Mouse (Mus musculus) thymus, adult 2 months (tissue): ENCODE results near the gene Fthl17a. TPM values are rescaled to one million over a fixed set of nuclear protein-coding genes. Genes with fewer than 3 reads are reported as not detected.

Experiments used
- DNase-seq: peaks from one replicate; pipeline ENCODE4 v3.0.0; 2021
- H3K27ac ChIP-seq: fragments of 200-500 bp; 2 replicates; pipeline ENCODE4 v1.5.1; 2012; ENCODE audit warnings: low read length, control low read depth; ENCODE audit not compliant: control insufficient read depth, insufficient read depth
- H3K27me3 ChIP-seq: fragments of 200-500 bp; 2 replicates; pipeline ENCODE4 v1.6.1; 2012; ENCODE audit warnings: mild to moderate bottlenecking, low read length, moderate library complexity, mixed read lengths; ENCODE audit not compliant: control insufficient read depth, insufficient read depth
- H3K36me3 ChIP-seq: fragments of 200-500 bp; 2 replicates; pipeline ENCODE4 v1.6.1; 2012; ENCODE audit warnings: mild to moderate bottlenecking, low read length, moderate library complexity; ENCODE audit not compliant: control insufficient read depth, insufficient read depth
- H3K4me1 ChIP-seq: fragments of 200-500 bp; replicated peaks from 2 replicates; pipeline ENCODE4 v1.6.1; 2012; ENCODE audit warnings: low read length; ENCODE audit not compliant: control insufficient read depth, insufficient read depth
- H3K4me3 ChIP-seq: fragments of 200-500 bp; 2 replicates; pipeline ENCODE4 v1.5.1; 2012; ENCODE audit warnings: mild to moderate bottlenecking, low read length, control low read depth, moderate library complexity; ENCODE audit not compliant: control insufficient read depth, insufficient read depth
- CTCF ChIP-seq: fragments of 200-500 bp; IDR thresholded peaks from 2 replicates; pipeline ENCODE4 v1.5.1; 2012; ENCODE audit warnings: mild to moderate bottlenecking, control low read depth, low read length, moderate library complexity, borderline replicate concordance; ENCODE audit not compliant: control insufficient read depth, poor library complexity, insufficient read depth; ENCODE audit errors: extremely low read depth
- POLR2A ChIP-seq: fragments of 200-500 bp; IDR thresholded peaks from 2 replicates; pipeline ENCODE4 v1.6.1; 2012; ENCODE audit warnings: mild to moderate bottlenecking, low read length, control low read depth, moderate library complexity; ENCODE audit not compliant: control insufficient read depth, poor library complexity, insufficient read depth; ENCODE audit errors: extremely low read depth
- WGBS: fragments of 180-500 bp; shearing (Covaris S2); methylation state at CpG from one replicate; pipeline ENCODE4 v1.1.7; 2018; 5-methylcytosine and 5-hydroxymethylcytosine counted together
- polyA plus RNA-seq: library from polyadenylated mRNA; depleted of rRNA; stranded (reverse); fragments of >200 nt; gene quantifications from 2 replicates; pipeline ENCODE4 v1.2.3, GENCODE M21; 2012

Fthl17a gene
- polyA plus RNA-seq, 1 experiment: not detected

- WGBS: 14% methylated on average over 3 of the region's 3 CpGs
- Histone ChIP-seq H3K4me3 (no peak overlapping the region), H3K27me3 (no peaks in the 10 kb centered on the region), H3K36me3 (no peaks in the 10 kb centered on the region), H3K4me1 (peaks cover 15% of the 10 kb centered on the region), H3K27ac (peak overlapping the region; percentile 75; the same call in 1 of the 2 replicates)
- TF ChIP-seq CTCF (no peak), POLR2A (no peak)
- peak; percentile 35 for DNase-seq
Measured at GRCm38 (mm10) chrX:85294001-85294400, 44.5 kb downstream of the Fthl17a start.

- Histone ChIP-seq H3K27me3 (no peaks in the 10 kb centered on the region), H3K36me3 (no peaks in the 10 kb centered on the region), H3K4me3 (no peak overlapping the region), H3K27ac (no peak overlapping the region), H3K4me1 (no peaks in the 10 kb centered on the region)
- TF ChIP-seq CTCF (no peak), POLR2A (no peak)
- no peak for DNase-seq
- 72% methylated on average over 4 of the region's 4 CpGs for WGBS
Measured at GRCm38 (mm10) chrX:85304674-85305073, 55.2 kb downstream of the Fthl17a start.

- no peak overlapping the region for H3K4me3 ChIP-seq
- DNase-seq: no peak
- H3K27me3 ChIP-seq: no peaks in the 10 kb centered on the region
- TF ChIP-seq POLR2A (no peak), CTCF (no peak)
- H3K36me3 ChIP-seq: no peaks in the 10 kb centered on the region
- H3K4me1 ChIP-seq: no peaks in the 10 kb centered on the region
- 84% methylated on average over 4 of the region's 4 CpGs for WGBS
- no peak overlapping the region for H3K27ac ChIP-seq
Measured at GRCm38 (mm10) chrX:85318576-85318975, 69.1 kb downstream of the Fthl17a start.

- Histone ChIP-seq H3K27me3 (no peaks in the 10 kb centered on the region), H3K4me1 (no peaks in the 10 kb centered on the region), H3K27ac (no peak overlapping the region), H3K4me3 (no peak overlapping the region), H3K36me3 (no peaks in the 10 kb centered on the region)
- TF ChIP-seq CTCF (no peak), POLR2A (no peak)
- DNase-seq: peak; percentile 13
- 29% methylated on average over 1 of the region's 1 CpGs for WGBS
Measured at GRCm38 (mm10) chrX:85319193-85319592, 69.7 kb downstream of the Fthl17a start.
